Mouse (Mus musculus): Measurements from ENCODE around the gene P4hb. TPM values are rescaled to one million over a fixed set of nuclear protein-coding genes. Genes with fewer than 3 reads are reported as not detected.
"Not testable (repeated sequence)": the region's sequence is repeated elsewhere in the genome, so short reads cannot be mapped to it uniquely, and the experiment has no call there.

The P4hb gene
- polyA plus RNA-seq, 1 experiment from 2014 or later: 635 TPM

GRCm38 (mm10) chr11:120571122-120571521, 1.9 kb downstream of the P4hb start:
- no peak for ATAC-seq (replicated peaks; ENCODE audit: low FRiP score, low read depth)
- no peak for TF ChIP-seq CTCF (IDR thresholded peaks at IDR 0.05; ENCODE audit: low read depth)
- no peak overlapping the region for H3K27ac ChIP-seq
- H3K27me3 ChIP-seq (ENCODE audit: insufficient read depth, low read length): no peaks in the 10 kb centered on the region
- H3K9ac ChIP-seq (ENCODE audit: low read depth, low read length): peak overlapping the region; percentile 93; the same call in 1 of the 2 replicates
- DNase-seq (ENCODE audit: low spot score): no peak
- H3K4me1 ChIP-seq (replicated peaks; ENCODE audit: insufficient read depth, low read length): peaks cover 7% of the 10 kb centered on the region; the same call in 1 of the 2 replicates
- 63% methylated on average over 3 of the region's 3 CpGs for WGBS
- H3K4me3 ChIP-seq (replicated peaks; ENCODE audit: low read depth, low read length): peak overlapping the region; percentile 95; the same call in 1 of the 2 replicates
- H3K9me3 ChIP-seq (replicated peaks; ENCODE audit: low read length): no peaks in the 10 kb centered on the region
- peak overlapping the region; percentile 62 for H3K4me2 ChIP-seq (ENCODE audit: low read length)
- H3K36me3 ChIP-seq (ENCODE audit: insufficient read depth, low read length): peaks cover 40% of the 10 kb centered on the region

- no peaks in the 10 kb centered on the region for H3K9me3 ChIP-seq (replicated peaks; ENCODE audit: low read length)
- WGBS: 96% methylated on average over 6 of the region's 6 CpGs
- H3K27me3 ChIP-seq (ENCODE audit: insufficient read depth, low read length): no peaks in the 10 kb centered on the region
- H3K36me3 ChIP-seq (ENCODE audit: insufficient read depth, low read length): peaks cover 62% of the 10 kb centered on the region
- H3K4me1 ChIP-seq (replicated peaks; ENCODE audit: insufficient read depth, low read length): no peaks in the 10 kb centered on the region; the same call in 1 of the 2 replicates
- no peak overlapping the region for H3K4me3 ChIP-seq (replicated peaks; ENCODE audit: low read depth, low read length)
- DNase-seq (ENCODE audit: low spot score) (no peak), ATAC-seq (replicated peaks; ENCODE audit: low FRiP score, low read depth) (no peak)
- no peak overlapping the region for H3K4me2 ChIP-seq (ENCODE audit: low read length)
- H3K27ac ChIP-seq: no peak overlapping the region
- no peak overlapping the region for H3K9ac ChIP-seq (ENCODE audit: low read depth, low read length)
- no peak for TF ChIP-seq CTCF (IDR thresholded peaks at IDR 0.05; ENCODE audit: low read depth)
Observed at GRCm38 (mm10) chr11:120568324-120568723, 4.7 kb downstream of the P4hb start.

GRCm38 (mm10) chr11:120565114-120565513, 7.9 kb downstream of the P4hb start:
- no peak overlapping the region for H3K27ac ChIP-seq
- H3K27me3 ChIP-seq (ENCODE audit: insufficient read depth, low read length): no peaks in the 10 kb centered on the region
- H3K4me1 ChIP-seq (replicated peaks; ENCODE audit: insufficient read depth, low read length): no peaks in the 10 kb centered on the region
- H3K4me2 ChIP-seq (ENCODE audit: low read length): no peak overlapping the region
- no peak for DNase-seq (ENCODE audit: low spot score)
- no peak overlapping the region for H3K4me3 ChIP-seq (replicated peaks; ENCODE audit: low read depth, low read length)
- no peak overlapping the region for H3K9ac ChIP-seq (ENCODE audit: low read depth, low read length)
- H3K9me3 ChIP-seq (replicated peaks; ENCODE audit: low read length): no peaks in the 10 kb centered on the region
- H3K36me3 ChIP-seq (ENCODE audit: insufficient read depth, low read length): peaks cover 82% of the 10 kb centered on the region
- 83% methylated on average over 9 of the region's 9 CpGs for WGBS
- ATAC-seq (replicated peaks; ENCODE audit: low FRiP score, low read depth): no peak
- TF ChIP-seq CTCF (IDR thresholded peaks at IDR 0.05; ENCODE audit: low read depth): peak; percentile 6; the same call in 1 of the 2 replicates

- WGBS: 95% methylated on average over 13 of the region's 13 CpGs
- no peak overlapping the region for H3K4me2 ChIP-seq (ENCODE audit: low read length)
- H3K27ac ChIP-seq: no peak overlapping the region
- H3K36me3 ChIP-seq (ENCODE audit: insufficient read depth, low read length): peaks cover 79% of the 10 kb centered on the region
- H3K9ac ChIP-seq (ENCODE audit: low read depth, low read length): no peak overlapping the region
- H3K27me3 ChIP-seq (ENCODE audit: insufficient read depth, low read length): no peaks in the 10 kb centered on the region
- no peak for TF ChIP-seq CTCF (IDR thresholded peaks at IDR 0.05; ENCODE audit: low read depth)
- no peak for DNase-seq (ENCODE audit: low spot score)
- no peak overlapping the region for H3K4me3 ChIP-seq (replicated peaks; ENCODE audit: low read depth, low read length)
- H3K4me1 ChIP-seq (replicated peaks; ENCODE audit: insufficient read depth, low read length): no peaks in the 10 kb centered on the region
- no peak for ATAC-seq (replicated peaks; ENCODE audit: low FRiP score, low read depth)
- H3K9me3 ChIP-seq (replicated peaks; ENCODE audit: low read length): no peaks in the 10 kb centered on the region
Observed at GRCm38 (mm10) chr11:120562949-120563348, 10.1 kb downstream of the P4hb start.

GRCm38 (mm10) chr11:120560952-120561728, 11.9 kb downstream of the P4hb start:
- ATAC-seq (replicated peaks; ENCODE audit: low FRiP score, low read depth) (no peak), DNase-seq (ENCODE audit: low spot score) (no peak)
- H3K36me3 ChIP-seq (ENCODE audit: insufficient read depth, low read length): peaks cover 62% of the 10 kb centered on the region
- H3K4me1 ChIP-seq (replicated peaks; ENCODE audit: insufficient read depth, low read length): no peaks in the 10 kb centered on the region
- H3K4me3 ChIP-seq (replicated peaks; ENCODE audit: low read depth, low read length): no peak overlapping the region
- H3K27me3 ChIP-seq (ENCODE audit: insufficient read depth, low read length): no peaks in the 10 kb centered on the region
- WGBS: 96% methylated on average over 13 of the region's 13 CpGs
- H3K9ac ChIP-seq (ENCODE audit: low read depth, low read length): no peak overlapping the region
- H3K27ac ChIP-seq: no peak overlapping the region
- no peak overlapping the region for H3K4me2 ChIP-seq (ENCODE audit: low read length)
- no peaks in the 10 kb centered on the region for H3K9me3 ChIP-seq (replicated peaks; ENCODE audit: low read length)
- TF ChIP-seq CTCF (IDR thresholded peaks at IDR 0.05; ENCODE audit: low read depth): no peak

GRCm38 (mm10) chr11:120558843-120559242, 14.2 kb downstream of the P4hb start:
- H3K4me3 ChIP-seq (replicated peaks; ENCODE audit: low read depth, low read length); H3K9ac ChIP-seq (ENCODE audit: low read depth, low read length); H3K4me1 ChIP-seq (replicated peaks; ENCODE audit: insufficient read depth, low read length); H3K27ac ChIP-seq; H3K9me3 ChIP-seq (replicated peaks; ENCODE audit: low read length); H3K27me3 ChIP-seq (ENCODE audit: insufficient read depth, low read length); DNase-seq (ENCODE audit: low spot score); ATAC-seq (replicated peaks; ENCODE audit: low FRiP score, low read depth); H3K4me2 ChIP-seq (ENCODE audit: low read length): not testable (repeated sequence)
- 88% methylated on average over 6 of the region's 6 CpGs for WGBS
- peaks cover 44% of the 10 kb centered on the region for H3K36me3 ChIP-seq (ENCODE audit: insufficient read depth, low read length)
- 0 out of 2 replicates have a peak, but pooled peaks have one; percentile 14 for TF ChIP-seq CTCF (IDR thresholded peaks at IDR 0.05; ENCODE audit: low read depth)
